Mouse (Mus musculus): Measurements from ENCODE around the gene Tdrd6.

Gene Tdrd6

GRCm38 (mm10) chr17:43619156-43619555 lies 10.9 kb downstream of the Tdrd6 start:
- no peak for DNase-seq (ENCODE audit: low read depth, low spot score)

GRCm38 (mm10) chr17:43612221-43612620 lies 17.9 kb downstream of the Tdrd6 start:
- no peak for DNase-seq (ENCODE audit: low read depth, low spot score)

- peak; percentile 75 for DNase-seq (ENCODE audit: low read depth, low spot score)
Measured at GRCm38 (mm10) chr17:43611586-43611985, 18.5 kb downstream of the Tdrd6 start.

- DNase-seq (ENCODE audit: low read depth, low spot score), result peak; percentile 78
Measured at GRCm38 (mm10) chr17:43606704-43607103, 23.4 kb downstream of the Tdrd6 start.

- DNase-seq (ENCODE audit: low read depth, low spot score), result no peak
Measured at GRCm38 (mm10) chr17:43598706-43599105, 31.4 kb downstream of the Tdrd6 start.

GRCm38 (mm10) chr17:43597742-43598141 lies 32.4 kb downstream of the Tdrd6 start:
- DNase-seq (ENCODE audit: low read depth, low spot score), result peak; percentile 55

- peak; percentile 94 for DNase-seq (ENCODE audit: low read depth, low spot score)
Measured at GRCm38 (mm10) chr17:43592296-43593291, 37.5 kb downstream of the Tdrd6 start.

GRCm38 (mm10) chr17:43590531-43590930 lies 39.6 kb downstream of the Tdrd6 start:
- no peak for DNase-seq (ENCODE audit: low read depth, low spot score)

- DNase-seq (ENCODE audit: low read depth, low spot score), result no peak
Measured at GRCm38 (mm10) chr17:43589750-43590149, 40.3 kb downstream of the Tdrd6 start.

GRCm38 (mm10) chr17:43587278-43587677 lies 42.8 kb downstream of the Tdrd6 start:
- no peak for DNase-seq (ENCODE audit: low read depth, low spot score)

GRCm38 (mm10) chr17:43584771-43585170 lies 45.3 kb downstream of the Tdrd6 start:
- no peak for DNase-seq (ENCODE audit: low read depth, low spot score)

- peak; percentile 52 for DNase-seq (ENCODE audit: low read depth, low spot score)
Measured at GRCm38 (mm10) chr17:43581012-43581467, 49.1 kb downstream of the Tdrd6 start.

- no peak for DNase-seq (ENCODE audit: low read depth, low spot score)
Measured at GRCm38 (mm10) chr17:43580456-43580855, 49.6 kb downstream of the Tdrd6 start.

- peak; percentile 77 for DNase-seq (ENCODE audit: low read depth, low spot score)
Measured at GRCm38 (mm10) chr17:43573624-43574073, 56.5 kb downstream of the Tdrd6 start.

GRCm38 (mm10) chr17:43569287-43569686 lies 60.8 kb downstream of the Tdrd6 start:
- no peak for DNase-seq (ENCODE audit: low read depth, low spot score)

GRCm38 (mm10) chr17:43567992-43568888 lies 61.9 kb downstream of the Tdrd6 start, which contains the start of gene Pla2g7:
TSS of gene Pla2g7 (plus strand) at chr17:43568098.
- DNase-seq (ENCODE audit: low read depth, low spot score), result peak; percentile 62

- DNase-seq (ENCODE audit: low read depth, low spot score), result peak; percentile 63
Measured at GRCm38 (mm10) chr17:43567593-43567991, 62.5 kb downstream of the Tdrd6 start.
